Mouse (Mus musculus) liver, embryonic 16.5 days (tissue): ENCODE measurements around the gene Il13. TPM values are rescaled to one million over a fixed set of nuclear protein-coding genes. Genes with fewer than 3 reads are reported as not detected.
A peak's percentile ranks its signal among the peaks of the same experiment; 100 is the strongest.

Source experiments
- ATAC-seq: fragments of 200-750 bp; cut with Nextera tagmentation; 2 replicates; pipeline ENCODE4 v1.8.0; 2017; ENCODE audit warnings: low read depth, mild to moderate bottlenecking, moderate number of reproducible peaks, moderate library complexity
- H3K27ac ChIP-seq: fragments of 300-500 bp; sonication (generic); 2 replicates; pipeline ENCODE4 v1.5.1; 2014; ENCODE audit warnings: mild to moderate bottlenecking, low read length
- H3K27me3 ChIP-seq: fragments of 300-500 bp; sonication (generic); 2 replicates; pipeline ENCODE4 v1.6.1; 2014; ENCODE audit warnings: low read depth, low read length, mixed read lengths; ENCODE audit not compliant: control insufficient read depth, insufficient read depth
- H3K36me3 ChIP-seq: fragments of 300-500 bp; sonication (generic); 2 replicates; pipeline ENCODE4 v1.6.1; 2014; ENCODE audit warnings: mild to moderate bottlenecking; ENCODE audit not compliant: control insufficient read depth, insufficient read depth
- H3K4me1 ChIP-seq: fragments of 300-500 bp; sonication (generic); 2 replicates; pipeline ENCODE4 v1.6.1; 2014; ENCODE audit warnings: low read depth, low read length, mixed read lengths; ENCODE audit not compliant: control insufficient read depth
- H3K4me2 ChIP-seq: fragments of 300-500 bp; sonication (generic); 2 replicates; pipeline ENCODE4 v1.6.1; 2014; ENCODE audit warnings: low read depth, low read length, mixed read lengths
- H3K4me3 ChIP-seq: fragments of 300-500 bp; sonication (generic); 2 replicates; pipeline ENCODE4 v1.5.1; 2014; ENCODE audit warnings: low read depth, mild to moderate bottlenecking, low read length
- H3K9ac ChIP-seq: fragments of 300-500 bp; sonication (generic); 2 replicates; pipeline ENCODE4 v1.6.1; 2014; ENCODE audit warnings: low read depth, low read length
- H3K9me3 ChIP-seq: fragments of 300-500 bp; sonication (generic); replicated peaks from 2 replicates; pipeline ENCODE4 v1.6.1; 2016; ENCODE audit warnings: low read length; ENCODE audit not compliant: control insufficient read depth
- WGBS: fragments of 180-500 bp; shearing (Covaris S2); extraction: QIAGEN DNeasy Blood & Tissue Kit; methylation state at CpG from one replicate; pipeline ENCODE4 v1.1.7; 2014; ENCODE audit not compliant: insufficient replicate concordance; 5-methylcytosine and 5-hydroxymethylcytosine counted together
- polyA plus RNA-seq: library from polyadenylated mRNA; unstranded; fragments of >200 nt; fragmentation: Nextera tagmentation; extraction: Ambion mirVana; gene quantifications from 2 replicates; pipeline ENCODE4 v1.2.1, GENCODE M21; 2015

Il13 gene
- polyA plus RNA-seq, 1 experiment from 2014 or later, result not detected

DNA sequence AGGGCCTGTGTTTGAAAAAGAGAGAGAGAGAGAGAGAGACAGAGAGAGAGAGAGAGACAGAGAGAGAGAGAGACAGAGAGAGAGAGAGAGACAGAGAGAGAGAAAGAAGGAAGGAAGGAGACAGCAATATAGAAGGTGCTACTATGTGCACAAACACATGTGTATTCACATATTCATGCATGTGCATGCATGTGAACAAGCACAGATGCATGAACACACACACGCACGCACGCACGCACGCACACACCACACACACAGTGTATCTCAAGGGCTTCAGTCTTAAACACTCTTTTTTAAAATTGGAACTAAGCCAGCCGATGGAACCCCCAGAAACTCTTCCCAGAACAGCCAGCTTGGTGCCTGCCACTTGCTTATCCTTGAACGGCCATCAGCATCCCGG lies 18.9 kb downstream of the Il13 start:
- no peak for ATAC-seq
- no peak overlapping the region for H3K4me3 ChIP-seq
- WGBS, result 84% methylated on average over 8 of the region's 8 CpGs
- no peaks in the 10 kb centered on the region for H3K36me3 ChIP-seq
- H3K4me2 ChIP-seq, result no peak overlapping the region
- H3K9me3 ChIP-seq, result no peaks in the 10 kb centered on the region
- H3K4me1 ChIP-seq, result peaks cover 16% of the 10 kb centered on the region
- no peak overlapping the region for H3K27ac ChIP-seq
- no peaks in the 10 kb centered on the region for H3K27me3 ChIP-seq
- H3K9ac ChIP-seq, result no peak overlapping the region

GRCm38 (mm10) chr11:53615172-53615571 lies 19.3 kb downstream of the Il13 start:
- no peak overlapping the region for H3K4me3 ChIP-seq
- WGBS, result 17% methylated on average over 6 of the region's 6 CpGs
- H3K27me3 ChIP-seq, result no peaks in the 10 kb centered on the region
- no peaks in the 10 kb centered on the region for H3K36me3 ChIP-seq
- H3K4me1 ChIP-seq, result peaks cover 16% of the 10 kb centered on the region
- H3K4me2 ChIP-seq, result no peak overlapping the region
- no peaks in the 10 kb centered on the region for H3K9me3 ChIP-seq
- peak; percentile 61; the same call in 1 of the 2 replicates for ATAC-seq
- H3K27ac ChIP-seq, result no peak overlapping the region
- H3K9ac ChIP-seq, result no peak overlapping the region

GRCm38 (mm10) chr11:53609672-53610071 lies 24.8 kb downstream of the Il13 start:
- Histone ChIP-seq H3K4me3 (no peak overlapping the region), H3K27me3 (no peaks in the 10 kb centered on the region), H3K4me2 (no peak overlapping the region), H3K9me3 (no peaks in the 10 kb centered on the region), H3K27ac (no peak overlapping the region), H3K4me1 (peaks cover 6% of the 10 kb centered on the region), H3K9ac (no peak overlapping the region), H3K36me3 (no peaks in the 10 kb centered on the region)
- WGBS, result 34% methylated on average over 3 of the region's 3 CpGs
- no peak for ATAC-seq

DNA sequence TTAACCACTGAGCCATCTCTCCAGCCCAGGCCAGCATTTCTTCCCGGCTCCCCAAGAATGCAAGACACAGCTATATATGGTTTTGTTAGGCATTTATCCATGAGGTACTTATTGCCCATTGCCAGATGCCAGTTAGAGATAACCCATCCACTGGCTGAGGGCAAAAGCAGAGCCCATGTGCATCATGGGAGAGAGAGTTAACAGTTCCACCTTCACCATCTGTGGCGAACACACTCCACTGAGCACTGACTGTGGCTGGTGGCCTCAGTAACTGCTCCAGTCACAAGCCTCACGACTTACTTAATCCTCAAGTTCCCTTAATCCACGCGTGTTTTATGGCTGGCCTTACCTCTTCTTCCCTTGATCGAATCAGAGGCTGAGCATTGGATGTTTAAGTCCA lies 25.3 kb downstream of the Il13 start:
- Histone ChIP-seq H3K4me3 (no peak overlapping the region), H3K27me3 (no peaks in the 10 kb centered on the region), H3K4me2 (no peak overlapping the region), H3K9ac (no peak overlapping the region), H3K27ac (no peak overlapping the region), H3K36me3 (no peaks in the 10 kb centered on the region), H3K4me1 (peaks cover 6% of the 10 kb centered on the region), H3K9me3 (no peaks in the 10 kb centered on the region)
- WGBS, result 30% methylated on average over 6 of the region's 6 CpGs
- 0 out of 2 replicates have a peak, but pooled peaks have one; percentile 48 for ATAC-seq

DNA sequence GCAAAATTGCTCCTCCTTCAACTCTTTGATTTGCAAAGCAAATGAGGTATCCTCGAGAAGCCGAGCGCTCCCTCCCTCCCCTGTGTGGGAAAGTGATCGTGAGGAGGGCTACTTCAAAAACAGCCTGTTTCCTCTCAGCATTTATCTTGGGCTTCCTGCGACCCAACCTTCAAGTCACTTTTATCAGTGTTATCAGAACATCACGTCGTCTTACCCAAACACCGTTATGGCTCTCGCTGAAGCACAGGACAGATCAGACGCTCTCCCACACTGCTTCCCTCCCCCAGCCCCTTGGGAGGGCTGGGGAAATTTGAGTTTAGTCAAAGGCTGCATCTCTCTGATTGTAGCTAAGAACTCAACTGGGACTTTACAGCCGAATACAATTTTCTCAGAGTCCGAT lies 28.9 kb downstream of the Il13 start:
- WGBS, result 2% methylated on average over 12 of the region's 12 CpGs
- Histone ChIP-seq H3K9ac (no peak overlapping the region), H3K4me2 (no peak overlapping the region), H3K36me3 (no peaks in the 10 kb centered on the region), H3K27ac (no peak overlapping the region), H3K9me3 (no peaks in the 10 kb centered on the region), H3K4me1 (peaks cover 6% of the 10 kb centered on the region), H3K27me3 (no peaks in the 10 kb centered on the region), H3K4me3 (no peak overlapping the region)
- no peak; the same call in 1 of the 2 replicates for ATAC-seq

GRCm38 (mm10) chr11:53604983-53605382 lies 29.5 kb downstream of the Il13 start:
- no peaks in the 10 kb centered on the region for H3K36me3 ChIP-seq
- H3K27ac ChIP-seq, result no peak overlapping the region
- H3K4me2 ChIP-seq, result no peak overlapping the region
- no peak overlapping the region for H3K9ac ChIP-seq
- ATAC-seq, result no peak
- H3K4me3 ChIP-seq, result no peak overlapping the region
- WGBS, result 88% methylated on average over 3 of the region's 3 CpGs
- peaks cover 6% of the 10 kb centered on the region for H3K4me1 ChIP-seq
- H3K9me3 ChIP-seq, result no peaks in the 10 kb centered on the region
- H3K27me3 ChIP-seq, result no peaks in the 10 kb centered on the region

DNA sequence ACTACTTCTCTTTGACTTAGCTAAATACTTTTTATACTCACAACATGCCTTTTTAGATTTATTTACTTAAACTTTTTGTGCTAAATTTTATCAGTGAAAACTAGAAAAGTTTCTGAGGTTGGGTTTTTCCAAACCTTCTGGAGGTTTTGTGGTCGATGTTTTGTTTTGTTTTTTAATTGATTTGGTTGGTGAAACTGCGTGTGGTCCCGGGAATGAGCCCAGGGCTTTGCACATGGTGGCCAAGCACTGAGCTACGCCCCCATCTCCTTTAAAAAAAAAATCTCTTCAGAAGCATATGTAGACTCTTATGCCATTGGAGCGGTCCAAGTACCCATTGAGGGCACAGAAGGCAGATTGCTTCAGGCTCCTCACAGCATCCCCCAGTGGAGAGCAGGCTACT lies 43.4 kb downstream of the Il13 start:
- H3K36me3 ChIP-seq, result no peaks in the 10 kb centered on the region
- no peak overlapping the region for H3K27ac ChIP-seq
- H3K27me3 ChIP-seq, result no peaks in the 10 kb centered on the region
- ATAC-seq, result no peak
- H3K9me3 ChIP-seq, result no peaks in the 10 kb centered on the region
- WGBS, result 77% methylated on average over 5 of the region's 5 CpGs
- no peak overlapping the region for H3K9ac ChIP-seq
- H3K4me1 ChIP-seq, result no peaks in the 10 kb centered on the region
- no peak overlapping the region for H3K4me3 ChIP-seq
- no peak overlapping the region for H3K4me2 ChIP-seq

GRCm38 (mm10) chr11:53590368-53590768 lies 44.1 kb downstream of the Il13 start:
- no peak for ATAC-seq
- Histone ChIP-seq H3K27me3 (no peaks in the 10 kb centered on the region), H3K27ac (no peak overlapping the region), H3K4me1 (no peaks in the 10 kb centered on the region), H3K36me3 (no peaks in the 10 kb centered on the region), H3K4me3 (peak overlapping the region; percentile 38), H3K9me3 (no peaks in the 10 kb centered on the region), H3K9ac (no peak overlapping the region), H3K4me2 (peak overlapping the region; percentile 54)
- WGBS, result 15% methylated on average over 15 of the region's 15 CpGs

DNA sequence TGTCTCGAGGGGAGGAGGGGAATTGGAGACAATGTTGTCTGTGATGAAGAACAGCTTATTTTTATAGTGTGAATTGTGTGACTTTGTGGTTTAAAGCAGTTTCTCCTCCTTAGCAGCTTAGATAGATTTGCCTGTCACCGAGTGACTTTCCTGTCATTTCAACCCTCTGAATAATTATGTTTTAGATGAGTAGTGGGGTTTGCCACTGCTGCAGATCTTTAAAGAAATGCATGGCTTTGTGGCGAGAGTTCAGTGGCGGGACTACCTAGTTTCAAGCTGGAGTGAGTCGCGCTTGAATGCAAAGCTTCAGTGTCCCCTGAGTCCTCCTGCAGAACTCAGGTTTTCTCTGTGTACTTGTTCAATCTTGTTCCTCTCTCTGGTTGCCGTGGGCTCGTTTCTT lies 46.2 kb downstream of the Il13 start:
- H3K4me3 ChIP-seq, result no peak overlapping the region
- no peak overlapping the region for H3K4me2 ChIP-seq
- no peak for ATAC-seq
- no peaks in the 10 kb centered on the region for H3K36me3 ChIP-seq
- no peaks in the 10 kb centered on the region; the same call in 1 of the 2 replicates for H3K4me1 ChIP-seq
- H3K27ac ChIP-seq, result no peak overlapping the region
- H3K9ac ChIP-seq, result no peak overlapping the region
- H3K9me3 ChIP-seq, result no peaks in the 10 kb centered on the region
- WGBS, result 71% methylated on average over 8 of the region's 8 CpGs
- no peaks in the 10 kb centered on the region for H3K27me3 ChIP-seq
